Mouse (Mus musculus) forebrain, embryonic 16.5 days (tissue): ENCODE measurements around the gene Hdgfl2. TPM values are rescaled to one million over a fixed set of nuclear protein-coding genes. Genes with fewer than 3 reads are reported as not detected.

Experiments used
- ATAC-seq: fragments of 200-750 bp; cut with Nextera tagmentation; 2 replicates; pipeline ENCODE4 v1.8.0; 2017; ENCODE audit warnings: mild to moderate bottlenecking, moderate library complexity
- H3K27ac ChIP-seq: fragments of 300-500 bp; sonication (generic); 2 replicates; pipeline ENCODE4 v1.5.1; 2014; ENCODE audit warnings: low read length, control low read depth
- H3K27me3 ChIP-seq: fragments of 300-500 bp; sonication (generic); replicated peaks from 2 replicates; pipeline ENCODE4 v1.6.1; 2014; ENCODE audit warnings: low read length; ENCODE audit not compliant: control insufficient read depth, insufficient read depth
- H3K36me3 ChIP-seq: fragments of 300-500 bp; sonication (generic); 2 replicates; pipeline ENCODE4 v1.6.1; 2014; ENCODE audit not compliant: control insufficient read depth, insufficient read depth
- H3K4me1 ChIP-seq: fragments of 300-500 bp; sonication (generic); replicated peaks from 2 replicates; pipeline ENCODE4 v1.6.1; 2014; ENCODE audit warnings: low read length; ENCODE audit not compliant: control insufficient read depth, insufficient read depth
- H3K4me2 ChIP-seq: fragments of 300-500 bp; sonication (generic); 2 replicates; pipeline ENCODE4 v1.6.1; 2014; ENCODE audit warnings: mild to moderate bottlenecking, low read length, control low read depth
- H3K4me3 ChIP-seq: fragments of 300-500 bp; sonication (generic); replicated peaks from 2 replicates; pipeline ENCODE4 v1.5.1; 2014; ENCODE audit warnings: mild to moderate bottlenecking, low read length, control low read depth
- H3K9ac ChIP-seq: fragments of 300-500 bp; sonication (generic); replicated peaks from 2 replicates; pipeline ENCODE4 v1.6.1; 2014; ENCODE audit warnings: low read depth, low read length, control low read depth
- H3K9me3 ChIP-seq: fragments of 300-500 bp; sonication (generic); 2 replicates; pipeline ENCODE4 v1.6.1; 2016; ENCODE audit warnings: low read length; ENCODE audit not compliant: control insufficient read depth
- WGBS: fragments of 180-500 bp; shearing (Covaris S2); extraction: QIAGEN DNeasy Blood & Tissue Kit; methylation state at CpG from one replicate; pipeline ENCODE4 v1.1.7; 2014; 5-methylcytosine and 5-hydroxymethylcytosine counted together
- polyA plus RNA-seq: library from polyadenylated mRNA; unstranded; fragments of >200 nt; fragmentation: Nextera tagmentation; extraction: Ambion mirVana; gene quantifications from 2 replicates; pipeline ENCODE4 v1.2.1, GENCODE M21; 2015

Hdgfl2 gene
- polyA plus RNA-seq, 1 experiment from 2014 or later: 158 TPM

GRCm38 (mm10) chr17:56035216-56035615 lies 44.2 kb upstream of the Hdgfl2 start:
- Histone ChIP-seq H3K27me3 (no peaks in the 10 kb centered on the region), H3K9ac (peak overlapping the region; percentile 64), H3K36me3 (peaks cover 4% of the 10 kb centered on the region; the same call in 1 of the 2 replicates), H3K9me3 (no peaks in the 10 kb centered on the region), H3K27ac (no peak overlapping the region), H3K4me2 (peak overlapping the region; percentile 64), H3K4me3 (peak overlapping the region; percentile 61; the same call in 1 of the 2 replicates), H3K4me1 (peaks cover 34% of the 10 kb centered on the region)
- 79% methylated on average over 4 of the region's 4 CpGs for WGBS
- no peak for ATAC-seq

- H3K4me2 ChIP-seq: peak within 1 kb of the TSS; percentile 64
- peak within 1 kb of the TSS; percentile 61 for H3K4me3 ChIP-seq
- peak within 1 kb of the TSS; percentile 83 for H3K27ac ChIP-seq
- peak; percentile 88 for ATAC-seq
- H3K36me3 ChIP-seq: peaks cover 4% of the 10 kb centered on the region; the same call in 1 of the 2 replicates
- H3K4me1 ChIP-seq: peaks cover 42% of the 10 kb centered on the region
- H3K9me3 ChIP-seq: no peaks in the 10 kb centered on the region
- no peaks in the 10 kb centered on the region for H3K27me3 ChIP-seq
- H3K9ac ChIP-seq: peak within 1 kb of the TSS; percentile 64
- under 1% methylated on average over 73 of the region's 74 CpGs for WGBS
Measured at GRCm38 (mm10) chr17:56036176-56036900, 43.1 kb upstream of the Hdgfl2 start, which contains the start of gene Sh3gl1. TSS of gene Sh3gl1 (minus strand) at chr17:56036635.

- H3K36me3 ChIP-seq: peaks cover 4% of the 10 kb centered on the region; the same call in 1 of the 2 replicates
- no peaks in the 10 kb centered on the region for H3K27me3 ChIP-seq
- peak; percentile 10; the same call in 1 of the 2 replicates for ATAC-seq
- peak overlapping the region; percentile 45; the same call in 1 of the 2 replicates for H3K27ac ChIP-seq
- peak overlapping the region; percentile 61 for H3K4me3 ChIP-seq
- H3K9me3 ChIP-seq: no peaks in the 10 kb centered on the region
- WGBS: 38% methylated on average over 13 of the region's 13 CpGs
- peak overlapping the region; percentile 43 for H3K4me2 ChIP-seq
- peaks cover 46% of the 10 kb centered on the region for H3K4me1 ChIP-seq
- H3K9ac ChIP-seq: peak overlapping the region; percentile 45
Measured at GRCm38 (mm10) chr17:56036901-56037287, 42.5 kb upstream of the Hdgfl2 start.

GRCm38 (mm10) chr17:56038583-56039261 lies 40.7 kb upstream of the Hdgfl2 start:
- H3K27ac ChIP-seq: no peak overlapping the region
- whole genome bisulfite sequencing: 81% methylated on average over 8 of the region's 8 CpGs

GRCm38 (mm10) chr17:56039345-56039744 lies 40.1 kb upstream of the Hdgfl2 start:
- Histone ChIP-seq H3K4me2 (peak overlapping the region; percentile 44), H3K27ac (no peak overlapping the region), H3K9me3 (no peaks in the 10 kb centered on the region), H3K27me3 (no peaks in the 10 kb centered on the region), H3K36me3 (peaks cover 3% of the 10 kb centered on the region; the same call in 1 of the 2 replicates), H3K4me1 (peaks cover 32% of the 10 kb centered on the region), H3K9ac (no peak overlapping the region), H3K4me3 (peak overlapping the region; percentile 72; the same call in 1 of the 2 replicates)
- ATAC-seq: no peak
- 78% methylated on average over 4 of the region's 4 CpGs for WGBS

More at GRCm38 (mm10) chr17:56038583-56039261, 40.7 kb upstream of the Hdgfl2 start:
- H3K36me3 ChIP-seq: 0 out of 2 replicates have a peak, but pooled peaks cover 2% of the 10 kb centered on the region
- H3K4me1 ChIP-seq: peaks cover 37% of the 10 kb centered on the region
- H3K4me3 ChIP-seq: no peak overlapping the region
- H3K9ac ChIP-seq: no peak overlapping the region
- no peak for ATAC-seq
- no peak overlapping the region for H3K4me2 ChIP-seq
- no peaks in the 10 kb centered on the region for H3K9me3 ChIP-seq
- H3K27me3 ChIP-seq: no peaks in the 10 kb centered on the region

GRCm38 (mm10) chr17:56040030-56040856 lies 39.2 kb upstream of the Hdgfl2 start, which contains the start of gene Chaf1a:
TSS of gene Chaf1a (plus strand) at chr17:56040439.
- peak; percentile 89 for ATAC-seq

GRCm38 (mm10) chr17:56040857-56041163 lies 38.6 kb upstream of the Hdgfl2 start:
- Histone ChIP-seq H3K9ac (peak overlapping the region; percentile 69), H3K9me3 (no peaks in the 10 kb centered on the region), H3K4me3 (peak overlapping the region; percentile 72), H3K4me2 (peak overlapping the region; percentile 89), H3K4me1 (peaks cover 18% of the 10 kb centered on the region), H3K27ac (no peak overlapping the region), H3K27me3 (no peaks in the 10 kb centered on the region), H3K36me3 (peaks cover 3% of the 10 kb centered on the region; the same call in 1 of the 2 replicates)
- no peak for ATAC-seq
- under 1% methylated on average over 12 of the region's 12 CpGs for WGBS

More at GRCm38 (mm10) chr17:56040030-56040856, 39.2 kb upstream of the Hdgfl2 start, which contains the start of gene Chaf1a:
- H3K9me3 ChIP-seq: no peaks in the 10 kb centered on the region
- H3K4me1 ChIP-seq: peaks cover 24% of the 10 kb centered on the region
- under 1% methylated on average over 68 of the region's 68 CpGs for WGBS
- H3K27me3 ChIP-seq: no peaks in the 10 kb centered on the region
- peak within 1 kb of the TSS; percentile 24; the same call in 1 of the 2 replicates for H3K27ac ChIP-seq
- peak within 1 kb of the TSS; percentile 89 for H3K4me2 ChIP-seq
- H3K4me3 ChIP-seq: peak within 1 kb of the TSS; percentile 72
- H3K36me3 ChIP-seq: peaks cover 3% of the 10 kb centered on the region; the same call in 1 of the 2 replicates
- peak within 1 kb of the TSS; percentile 69 for H3K9ac ChIP-seq

GRCm38 (mm10) chr17:56051369-56051768 lies 28.1 kb upstream of the Hdgfl2 start:
- peaks cover 5% of the 10 kb centered on the region for H3K36me3 ChIP-seq
- 93% methylated on average over 5 of the region's 5 CpGs for WGBS

More at GRCm38 (mm10) chr17:56051369-56051768, 28.1 kb upstream of the Hdgfl2 start:
- no peaks in the 10 kb centered on the region for H3K9me3 ChIP-seq
- no peaks in the 10 kb centered on the region for H3K4me1 ChIP-seq
- no peak overlapping the region for H3K9ac ChIP-seq
- H3K4me3 ChIP-seq: no peak overlapping the region
- H3K27ac ChIP-seq: no peak overlapping the region
- H3K27me3 ChIP-seq: no peaks in the 10 kb centered on the region
- ATAC-seq: no peak
- H3K4me2 ChIP-seq: no peak overlapping the region
